Mouse (Mus musculus) heart, postnatal 0 days (tissue): ENCODE data around the gene Ypel4.

Experiments used
- CTCF ChIP-seq: IDR thresholded peaks from 2 replicates; pipeline ENCODE4 v1.5.1; 2016; ENCODE audit warnings: antibody characterized with exemption, control low read depth, low read depth
- EP300 ChIP-seq: IDR thresholded peaks from 2 replicates; pipeline ENCODE4 v1.6.1; 2016; ENCODE audit warnings: antibody characterized with exemption, low read depth

- TF ChIP-seq CTCF = peak; percentile 24
- TF ChIP-seq EP300 = no peak
These were observed 3.6 kb downstream of the Ypel4 start for GRCm38 (mm10) chr2:84737451-84737925.
